Mouse (Mus musculus) embryo, embryonic 11 days (tissue): Measurements from ENCODE around the gene Cacna1a.
A peak's percentile ranks its signal among the peaks of the same experiment; 100 is the strongest.

Source experiments
- DNase-seq: peaks from one replicate; pipeline ENCODE4 v3.0.0-alpha.2; 2015

Cacna1a gene

DNA sequence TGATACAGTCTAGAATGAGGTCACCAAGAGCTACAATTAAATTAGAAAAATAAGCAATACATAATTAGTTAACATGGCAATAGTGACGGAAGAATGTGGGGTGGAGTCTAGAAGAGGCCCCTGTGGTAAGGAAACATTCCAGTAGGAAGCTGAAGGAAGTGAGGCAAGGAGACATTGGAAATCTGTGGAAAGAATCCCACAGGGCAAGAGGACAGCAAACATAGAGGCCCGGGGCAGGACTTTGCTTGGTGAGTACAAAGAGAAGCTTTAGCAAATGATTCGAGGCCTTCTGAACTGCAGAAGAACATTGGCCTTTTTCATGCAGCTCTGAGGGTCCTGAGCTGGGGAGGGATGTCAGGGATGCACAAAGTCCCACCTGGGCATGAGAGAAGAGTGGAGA lies at the start of gene Cacna1a:
Cacna1a (plus strand) TSS at position 166 of the 400 bp plus-strand sequence.
- no peak for DNase-seq

DNA sequence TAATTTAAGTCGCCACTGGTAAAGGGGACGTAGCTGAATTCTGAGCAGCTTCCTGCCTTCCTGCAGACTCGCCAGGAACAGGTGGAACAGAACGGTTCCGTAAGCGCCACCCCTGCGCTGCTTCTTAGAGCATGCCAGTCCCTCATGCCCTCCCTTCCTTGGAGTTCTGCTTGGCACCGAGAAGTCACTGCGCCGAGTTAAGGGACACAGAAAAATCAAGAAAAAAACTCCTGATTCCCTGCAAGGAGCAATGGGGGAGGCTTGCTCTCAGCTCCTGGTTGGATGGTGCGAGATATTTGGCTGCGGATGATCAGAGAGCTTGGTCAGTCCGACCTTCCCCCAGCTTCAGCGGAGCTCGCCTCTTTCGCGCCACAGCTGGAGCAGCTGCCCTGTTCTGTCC lies 49.7 kb upstream of the Cacna1a start:
- peak; percentile 8 for DNase-seq

DNA sequence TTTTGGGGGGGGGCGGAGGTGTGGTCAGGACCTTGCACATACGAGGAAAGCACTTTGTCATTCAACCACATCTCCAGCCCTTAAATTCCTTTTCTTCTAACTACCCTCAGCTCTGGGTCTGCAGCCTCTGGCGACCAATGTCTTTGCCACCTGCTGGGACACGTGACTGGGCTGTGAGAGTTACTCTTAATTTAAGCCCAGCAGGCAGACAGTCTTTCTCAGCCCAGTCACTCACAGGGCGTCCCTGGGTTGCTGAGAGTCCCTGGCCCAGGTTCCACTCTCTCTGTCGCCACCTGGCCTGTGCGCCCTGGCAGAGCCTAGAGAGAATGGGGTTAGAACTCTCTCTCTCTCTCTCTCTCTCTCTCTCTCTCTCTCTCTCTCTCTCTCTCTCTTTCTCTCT lies 48.9 kb upstream of the Cacna1a start:
- DNase-seq, result peak; percentile 19

DNA sequence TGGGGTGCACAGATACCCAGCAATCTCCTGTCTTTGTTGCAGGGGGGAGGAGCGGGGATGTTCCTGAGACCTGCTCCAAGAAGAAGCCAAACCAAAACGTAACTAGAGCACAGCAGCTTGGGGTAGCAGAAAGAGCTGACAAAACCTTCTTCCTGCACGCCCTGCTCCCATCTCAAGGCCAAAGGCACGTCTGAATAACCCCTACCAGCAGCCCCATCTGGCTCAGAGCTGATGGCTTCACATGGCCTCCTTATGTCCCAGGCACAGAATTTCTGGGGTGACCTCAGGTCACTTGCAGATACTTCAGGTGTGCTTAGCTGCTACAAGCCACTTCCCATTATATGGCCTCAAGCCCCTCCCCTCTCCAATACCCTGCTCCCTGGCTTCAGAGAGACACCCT lies 48.4 kb upstream of the Cacna1a start:
- DNase-seq, result no peak

DNA sequence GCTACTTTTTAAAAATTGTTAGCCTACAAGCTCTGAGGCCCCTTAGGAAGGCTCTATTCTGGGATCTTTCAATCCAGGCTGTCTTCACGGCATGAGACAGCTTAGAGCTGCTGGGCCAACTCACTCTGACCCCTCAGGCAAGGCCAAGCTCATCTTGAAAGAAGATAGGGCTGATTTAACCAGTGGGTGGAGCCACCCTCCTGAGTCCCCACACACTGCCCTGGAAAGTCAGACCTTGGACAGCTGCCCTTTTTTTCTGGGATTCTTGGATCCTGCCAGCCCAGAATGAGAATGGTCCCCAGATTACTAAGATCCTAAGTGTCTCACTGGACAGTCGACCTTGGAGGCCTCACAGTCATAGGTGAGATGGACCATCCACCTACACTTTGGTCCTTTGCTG lies 47.6 kb upstream of the Cacna1a start:
- peak; percentile 16 for DNase-seq

DNA sequence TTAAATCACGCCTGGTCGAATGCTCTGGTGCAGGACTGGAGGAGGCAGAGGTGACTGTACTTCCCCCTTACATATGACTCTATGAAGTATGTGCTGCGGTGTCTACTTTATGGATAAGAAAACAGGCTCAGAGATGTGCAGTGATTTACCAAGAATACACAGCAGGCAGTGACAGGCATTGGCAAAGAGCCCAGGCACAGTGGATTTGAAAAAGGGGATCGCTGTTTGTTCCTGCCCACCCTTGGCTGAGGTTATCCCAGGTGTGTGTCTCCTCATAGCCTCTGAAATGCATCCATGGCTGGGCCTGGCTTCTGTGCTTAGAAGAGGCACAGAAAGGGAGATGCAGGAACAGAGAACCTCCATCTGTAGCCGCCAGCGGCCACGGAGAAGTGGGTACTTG lies 42.7 kb upstream of the Cacna1a start:
- no peak for DNase-seq

DNA sequence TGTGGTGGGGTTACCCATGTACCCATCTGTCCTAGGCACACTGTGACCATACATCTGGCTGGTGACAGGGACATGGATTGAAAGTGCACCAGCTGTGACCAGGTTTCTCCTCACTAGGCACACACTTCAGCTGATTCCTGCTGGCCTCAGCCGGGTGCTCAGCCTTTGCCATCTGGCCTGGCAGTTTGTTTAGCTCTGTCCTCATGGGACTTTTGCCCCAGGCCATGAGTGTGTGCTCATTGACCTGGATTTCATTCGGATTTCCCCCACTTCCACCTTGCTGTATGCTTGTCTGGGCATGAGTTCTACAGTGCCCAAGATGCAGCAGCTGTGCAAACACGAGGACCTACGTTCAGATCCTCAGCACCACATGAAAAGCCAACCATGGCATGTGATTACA lies 41.8 kb upstream of the Cacna1a start:
- DNase-seq, result no peak

DNA sequence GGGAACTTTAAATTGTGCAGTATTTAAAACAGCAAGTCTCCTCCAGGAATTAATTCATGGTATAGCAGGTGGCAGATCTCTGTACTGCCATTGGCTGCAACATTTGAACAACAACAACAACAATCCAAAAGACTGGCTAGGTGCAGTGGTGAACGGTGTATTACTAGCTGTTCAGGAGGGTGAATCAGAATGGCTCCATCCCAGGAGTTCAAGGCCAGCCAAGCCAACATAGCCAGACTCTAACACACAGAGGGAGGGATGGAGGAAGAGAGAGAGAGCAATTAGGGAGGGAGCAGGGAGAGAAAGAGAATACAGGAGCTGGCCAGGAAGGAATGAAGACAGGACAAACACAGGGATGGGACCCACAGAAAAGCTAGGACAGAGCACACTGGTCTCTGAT lies 38.7 kb upstream of the Cacna1a start:
- no peak for DNase-seq

DNA sequence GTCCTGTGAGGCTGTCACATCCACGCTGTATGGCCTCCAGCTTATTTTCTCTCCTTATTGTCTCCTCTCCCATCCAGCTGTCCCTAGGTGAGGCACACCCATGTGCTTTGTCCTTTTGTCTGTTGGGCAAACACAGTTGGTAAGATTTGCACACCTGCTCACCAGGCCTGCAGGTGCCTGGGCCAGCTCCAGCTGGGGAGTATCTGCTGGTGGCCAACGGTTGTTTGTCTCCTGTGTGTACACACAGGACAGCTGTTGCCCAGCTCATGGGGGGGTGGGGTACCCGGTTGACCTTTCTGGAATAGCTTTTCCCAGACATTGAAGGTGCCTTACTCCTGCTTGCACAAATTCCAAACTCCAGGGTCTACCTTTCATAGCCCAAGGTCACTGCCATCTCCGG lies 37.3 kb upstream of the Cacna1a start:
- DNase-seq, result no peak

DNA sequence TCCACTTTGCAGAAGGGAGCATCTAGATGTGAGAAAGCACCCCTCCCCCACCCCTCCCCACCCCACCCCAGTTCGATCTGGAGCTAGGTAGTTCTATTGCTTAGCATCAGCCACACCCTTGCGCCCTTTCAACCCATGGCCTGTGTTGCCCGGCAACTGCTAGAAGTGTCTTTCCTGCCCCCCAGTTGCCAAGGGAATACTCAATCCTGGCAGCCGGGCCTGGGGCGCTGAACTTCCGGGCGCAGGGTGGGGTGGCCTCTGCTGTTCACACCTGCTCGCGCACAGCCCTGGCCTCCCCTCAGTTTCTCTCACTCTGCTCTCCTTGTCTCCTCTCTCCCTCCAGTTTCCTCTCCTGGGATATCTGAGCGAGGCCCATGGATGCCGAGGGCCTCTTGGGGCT lies 31.8 kb upstream of the Cacna1a start:
- no peak for DNase-seq

DNA sequence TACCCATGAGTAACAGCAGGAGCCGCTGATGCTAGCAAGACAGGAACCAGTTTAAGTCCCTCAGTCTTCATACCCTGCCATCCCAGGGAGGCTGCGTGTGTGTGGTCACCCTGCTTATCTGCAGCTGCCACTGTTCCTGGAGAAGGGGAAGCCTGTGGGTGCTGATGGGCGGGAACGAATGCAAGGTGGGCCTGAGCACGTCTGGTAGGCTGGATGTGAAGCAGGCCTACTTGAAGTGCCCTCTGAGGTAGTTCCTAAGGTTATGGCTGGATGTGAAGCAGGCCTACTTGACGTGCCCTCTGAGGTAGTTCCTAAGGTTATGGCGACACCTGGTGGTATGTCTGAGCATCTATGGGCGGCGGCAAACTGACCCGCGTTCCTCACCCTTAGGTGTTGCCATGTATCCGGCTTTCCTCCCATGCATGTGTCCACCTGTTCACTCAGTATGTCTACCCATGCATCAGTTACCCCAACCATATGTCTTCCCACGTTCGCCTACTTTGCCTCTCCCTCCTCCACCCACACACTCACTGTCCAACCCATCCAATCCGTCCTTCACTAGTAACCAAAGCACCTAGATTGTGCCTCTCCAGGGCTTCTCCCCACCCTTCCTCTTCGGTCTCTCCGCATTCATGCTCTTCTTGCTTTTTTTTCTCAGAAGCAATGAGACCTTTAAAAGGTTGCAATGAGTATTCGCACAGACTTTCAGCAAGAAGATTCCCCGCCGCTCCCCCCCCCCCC lies 30.4 kb upstream of the Cacna1a start:
- DNase-seq, result peak; percentile 83

DNA sequence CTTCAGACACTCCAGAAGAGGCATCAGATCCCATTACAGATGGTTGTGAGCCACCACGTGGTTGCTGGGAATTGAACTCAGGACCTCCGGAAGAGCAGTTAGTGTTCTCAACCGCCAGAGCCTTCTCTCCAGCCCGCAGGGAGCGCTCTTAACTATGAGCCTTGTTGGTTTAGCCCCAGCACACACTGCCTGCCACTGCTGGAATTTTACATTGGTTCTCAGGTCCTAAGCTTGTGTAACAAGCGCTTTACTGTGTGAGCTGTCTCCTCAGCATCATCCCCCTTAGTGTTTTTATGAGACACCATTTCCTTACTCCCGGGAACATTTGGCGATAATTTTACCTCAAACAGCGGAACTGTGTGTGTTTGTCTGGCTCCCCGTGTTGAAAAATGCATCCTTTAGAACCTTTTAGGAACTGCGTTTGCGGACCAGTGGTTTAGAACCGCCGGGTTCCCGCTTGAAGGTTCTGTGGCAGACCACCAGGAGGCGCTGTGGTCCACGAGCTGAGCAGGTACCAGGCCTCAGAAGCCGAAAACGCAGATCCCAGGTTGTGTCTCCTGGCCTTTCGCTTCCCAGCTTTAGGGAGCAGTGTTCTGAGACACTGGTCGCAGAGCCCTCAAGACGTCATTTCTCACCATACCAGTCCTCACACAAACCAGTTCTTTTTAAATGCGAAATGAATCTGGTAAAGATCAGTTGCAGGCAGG lies 24.7 kb upstream of the Cacna1a start:
- DNase-seq, result peak; percentile 80

DNA sequence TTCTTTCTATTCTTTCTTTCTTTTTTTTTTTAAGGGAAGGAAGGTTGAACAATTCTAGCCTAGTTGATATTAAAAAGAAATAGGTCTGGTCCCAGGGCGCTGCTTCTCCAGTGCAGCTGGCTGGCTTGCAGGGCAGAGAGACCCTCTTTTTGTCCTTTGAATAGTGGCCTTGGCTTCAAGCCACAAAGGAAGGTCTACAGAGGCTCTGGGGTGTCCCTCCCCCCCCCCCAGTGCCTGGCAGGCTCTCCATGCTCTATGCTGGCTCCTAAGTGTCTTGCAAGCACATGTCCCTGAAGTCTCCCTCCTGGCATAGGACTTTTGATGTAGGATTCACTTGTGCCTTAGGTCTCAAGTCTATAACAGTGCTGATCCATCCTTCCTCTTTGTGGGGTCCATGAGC lies 23.0 kb upstream of the Cacna1a start:
- no peak for DNase-seq

DNA sequence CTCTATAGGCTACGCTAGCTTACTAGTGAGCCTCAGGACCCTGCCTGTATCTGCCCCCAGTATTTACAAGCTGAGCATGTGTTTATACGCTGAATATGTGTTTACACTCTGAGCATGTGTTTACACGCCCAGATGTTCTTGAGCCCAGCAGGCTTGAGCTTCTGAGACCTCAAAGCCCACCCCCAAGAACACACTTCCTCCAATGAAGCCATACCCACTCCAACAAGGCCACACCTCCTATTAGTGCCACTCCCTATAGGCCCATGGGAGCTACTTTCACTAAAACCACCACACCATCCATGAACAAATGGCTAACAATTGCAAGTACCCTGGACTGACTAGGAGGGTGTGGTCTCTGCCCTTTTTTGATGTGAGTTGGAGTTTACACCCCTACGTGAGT lies 17.3 kb upstream of the Cacna1a start:
- no peak for DNase-seq

DNA sequence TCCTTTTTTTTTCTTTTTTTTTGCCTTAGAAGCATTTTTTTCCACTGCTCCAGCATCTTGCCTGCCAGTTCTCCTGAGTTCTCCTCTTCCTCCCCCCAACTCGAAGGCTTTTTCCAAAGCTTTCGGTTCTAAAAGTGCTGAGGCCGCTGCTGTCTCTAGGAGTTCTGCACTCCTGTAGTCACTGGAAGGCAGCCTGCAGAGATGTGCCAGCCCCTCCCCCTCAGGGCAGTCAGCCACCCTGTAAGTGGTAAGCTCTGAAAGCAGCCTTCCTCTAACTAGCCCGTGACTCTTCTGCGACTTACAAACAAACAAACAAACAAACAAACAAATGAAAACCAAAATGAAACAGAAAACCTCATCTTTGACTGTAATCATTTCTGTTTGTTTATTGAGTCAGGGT lies 13.2 kb upstream of the Cacna1a start:
- no peak for DNase-seq

DNA sequence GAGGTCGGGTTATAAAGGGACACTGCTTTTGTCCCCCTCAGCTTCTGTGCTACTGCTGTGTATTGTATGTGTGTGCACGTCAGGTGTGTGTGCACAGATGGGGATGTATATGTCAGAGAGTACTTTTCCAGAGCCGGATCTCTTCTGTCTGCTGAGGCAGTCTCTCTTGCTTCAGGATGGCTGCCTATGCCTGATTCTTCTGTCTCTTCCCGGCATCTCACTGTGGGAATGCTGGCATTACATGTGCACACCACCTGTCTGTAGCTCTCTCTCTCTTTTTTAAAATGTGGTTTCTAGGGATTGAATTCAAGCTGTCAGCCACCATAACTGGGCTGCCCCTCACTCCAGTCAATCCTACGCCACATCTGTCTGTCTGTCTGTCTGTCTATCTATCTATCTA lies 12.4 kb upstream of the Cacna1a start:
- DNase-seq, result no peak

DNA sequence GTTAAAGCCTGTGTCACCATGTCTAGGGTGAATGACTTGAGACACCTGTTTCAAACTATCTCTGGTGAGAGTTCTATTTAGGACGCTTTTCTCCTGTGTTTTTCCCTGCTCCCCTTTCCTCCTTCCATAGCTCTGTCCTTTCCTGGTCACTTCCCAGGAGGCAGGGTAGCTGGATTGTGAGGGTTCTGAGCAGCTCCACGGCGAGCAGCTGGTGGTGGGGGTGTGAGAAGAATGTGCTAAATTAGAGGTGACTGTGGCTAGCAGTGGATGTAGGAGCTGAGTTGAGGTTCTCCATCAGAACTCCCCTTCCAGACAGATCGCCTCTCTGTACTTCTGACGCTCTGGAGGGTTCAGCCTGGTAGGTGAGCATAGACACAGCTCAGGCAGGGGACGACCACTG lies 11.7 kb upstream of the Cacna1a start:
- no peak for DNase-seq

DNA sequence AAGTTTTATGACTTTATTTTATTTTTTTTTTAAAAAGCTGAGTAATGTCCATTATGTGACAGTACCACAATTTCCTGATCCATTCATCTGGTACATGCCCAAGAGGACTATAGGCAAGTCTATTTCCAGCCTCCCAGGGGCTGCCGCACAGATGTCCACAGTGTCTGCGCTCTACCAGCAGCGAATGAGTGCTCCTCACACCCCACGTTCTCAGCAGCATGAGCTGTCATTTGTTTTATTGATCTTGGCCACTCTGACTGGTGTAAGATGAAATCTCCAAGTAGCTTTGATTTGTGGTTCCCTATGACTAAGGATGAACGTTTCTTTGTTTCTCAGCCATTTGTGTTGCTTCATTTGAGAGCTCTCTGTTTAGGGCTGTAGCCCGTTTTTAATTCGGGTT lies 6.6 kb upstream of the Cacna1a start:
- DNase-seq, result no peak

DNA sequence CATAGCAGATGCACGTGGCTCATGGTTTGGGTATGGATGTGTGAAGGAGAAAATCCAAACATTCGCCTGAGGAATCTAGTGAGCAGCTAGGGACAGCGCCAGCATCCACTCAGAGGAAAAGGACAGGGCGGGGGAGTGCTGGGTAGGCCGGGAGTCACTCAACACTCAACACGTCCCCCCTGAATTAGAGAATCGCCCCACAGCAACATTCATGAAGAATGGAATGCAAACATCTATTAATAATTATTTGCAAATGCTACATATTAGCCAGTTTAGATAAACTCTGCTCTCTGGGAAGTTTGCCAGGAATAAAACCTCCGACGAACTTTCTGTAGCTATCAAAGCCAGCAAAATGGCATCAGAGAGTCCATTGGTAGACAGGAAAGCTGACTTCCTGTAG lies 533 bp downstream of the Cacna1a start:
- DNase-seq, result no peak

DNA sequence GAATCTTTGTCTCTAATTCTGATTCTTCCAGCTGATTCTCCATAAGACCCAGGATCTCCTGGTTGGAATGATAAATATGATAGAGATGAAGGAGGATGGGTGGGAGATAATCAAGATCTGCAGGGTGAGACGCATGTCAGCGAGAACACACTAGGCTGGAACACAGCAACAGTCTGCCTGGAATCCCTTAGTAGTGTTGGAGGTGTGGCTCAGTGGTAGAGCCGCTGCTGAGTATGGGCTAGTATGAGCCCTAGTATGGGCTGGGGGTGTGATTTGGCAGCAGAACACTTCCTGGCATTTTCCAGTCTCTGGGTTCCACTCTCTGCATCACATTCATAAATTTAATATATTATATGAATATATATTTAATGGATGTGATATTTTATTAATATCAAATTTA lies 933 bp downstream of the Cacna1a start:
- DNase-seq, result no peak

DNA sequence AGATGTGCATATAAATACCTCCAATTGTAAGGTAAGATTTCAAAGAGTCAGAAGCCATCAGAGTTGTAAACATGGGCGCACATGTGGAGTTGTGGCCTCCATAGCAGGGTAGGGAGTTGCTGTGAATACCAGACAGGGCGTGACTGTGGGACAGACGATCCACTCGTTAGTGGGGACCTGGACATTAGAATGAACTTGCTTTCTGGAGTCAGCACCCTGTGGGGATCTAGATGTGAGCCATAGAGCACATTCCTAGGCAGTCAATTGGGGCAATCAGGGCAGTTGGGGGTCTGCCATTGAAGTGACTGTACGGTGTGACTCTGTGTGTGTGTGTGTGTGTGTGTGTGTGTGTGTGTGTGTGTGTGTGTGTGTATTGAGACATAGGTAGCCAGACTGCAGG lies 3.4 kb downstream of the Cacna1a start:
- no peak for DNase-seq

DNA sequence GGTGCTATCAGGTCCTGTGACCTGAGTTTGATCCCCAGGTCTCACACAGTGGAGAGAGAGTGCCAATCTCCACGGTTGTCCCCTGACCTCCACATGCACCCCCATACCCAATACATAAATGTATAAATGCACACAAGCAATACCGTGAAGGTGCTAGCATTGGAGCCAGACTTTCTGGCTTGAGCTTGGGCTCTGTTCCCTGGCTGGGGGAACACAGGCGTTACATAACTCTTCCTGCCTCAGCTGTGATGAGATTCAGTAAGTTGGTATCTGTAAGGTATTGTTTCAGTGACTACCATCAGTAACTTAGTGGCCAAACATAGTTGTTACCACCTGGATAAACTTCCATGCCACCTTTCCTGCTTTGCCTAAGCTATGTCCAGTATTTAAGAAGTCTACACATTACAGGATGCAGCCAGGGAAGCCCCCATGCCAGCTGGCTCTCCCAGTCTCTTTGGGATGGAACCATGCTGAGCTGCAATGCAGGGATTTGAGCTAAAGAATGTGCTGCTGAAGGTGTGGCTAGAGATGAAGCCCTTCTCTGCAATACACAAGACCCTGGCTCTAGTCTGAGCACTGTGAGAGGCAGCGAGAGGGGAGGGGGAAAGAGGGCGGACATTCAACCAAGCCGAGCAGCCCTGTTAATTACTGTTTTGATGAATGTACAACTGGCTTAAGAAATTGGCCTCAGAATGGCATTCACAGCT lies 7.7 kb downstream of the Cacna1a start:
- DNase-seq, result no peak

DNA sequence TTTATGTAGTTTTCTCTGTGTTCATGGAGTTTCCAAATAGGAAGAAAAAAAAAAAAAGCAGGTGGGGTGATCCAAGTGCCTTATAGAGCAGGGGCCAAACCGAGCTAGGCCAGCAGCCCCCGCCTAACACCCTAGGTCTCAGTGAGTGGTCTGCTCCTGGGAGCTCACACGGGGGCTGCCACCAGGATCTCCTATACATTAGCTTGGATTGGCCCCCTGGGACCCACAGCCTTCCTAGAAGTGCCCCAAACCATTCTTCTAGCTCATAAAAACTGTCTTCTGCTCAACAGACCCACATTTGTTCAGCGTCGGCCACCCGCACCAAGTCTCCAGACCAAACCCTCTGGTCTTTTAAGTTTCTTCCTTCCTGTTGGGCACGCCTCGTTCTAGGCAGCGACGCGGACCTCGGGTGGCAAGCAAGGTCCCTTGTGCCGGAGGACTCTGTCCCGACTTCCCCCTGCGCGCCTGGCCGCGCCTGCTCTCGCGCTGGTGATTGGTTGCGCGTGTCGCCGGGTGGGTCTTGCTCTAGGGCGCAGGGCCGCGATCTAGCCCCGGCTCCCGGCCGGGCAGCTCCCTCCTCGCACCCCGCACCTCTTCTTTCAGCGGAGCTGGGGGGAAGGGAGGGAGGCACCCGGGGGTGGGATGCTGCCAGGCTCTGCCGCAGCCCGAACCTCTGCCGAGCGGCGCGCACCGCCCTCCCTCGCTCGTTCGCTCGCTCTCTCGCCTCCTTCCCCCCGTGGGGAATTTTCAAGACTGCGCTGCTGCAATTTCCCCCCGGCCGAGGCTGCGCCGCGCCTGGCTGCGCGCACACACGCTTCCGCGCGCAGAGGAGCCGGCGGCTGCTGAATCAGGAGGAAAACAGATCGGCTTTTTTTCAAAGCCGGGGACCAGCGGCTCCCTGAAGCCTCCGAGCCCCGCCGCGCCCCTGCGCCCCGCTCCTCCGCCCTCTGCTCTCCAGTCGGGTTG lies 25.9 kb downstream of the Cacna1a start:
- peak; percentile 84 for DNase-seq
